ENCODE assay signal across 1 mouse cellular context in the genomic region with DNA sequence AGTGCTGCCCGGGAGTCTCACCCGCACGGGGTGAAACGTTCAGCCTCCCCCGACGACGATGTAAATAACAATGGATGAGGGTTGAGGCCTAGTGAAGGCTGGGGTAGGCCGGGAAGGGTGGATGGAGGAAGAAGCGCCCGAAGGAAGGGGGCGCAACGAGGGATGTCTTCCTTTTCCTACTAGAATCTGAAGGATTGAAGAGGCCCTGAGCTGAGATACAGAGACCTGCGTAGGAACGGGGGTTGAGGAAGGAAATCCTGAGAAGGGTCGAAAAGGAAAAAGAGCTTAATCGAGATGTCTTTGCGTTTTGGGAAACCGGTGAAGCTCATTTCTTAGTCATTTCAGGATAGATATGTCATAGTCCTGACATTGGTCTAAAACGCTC.
A peak's percentile ranks its signal among the peaks of the same experiment; 100 is the strongest.
TF ChIP-seq lines count a peak whose summit lies in the region.

No protein-coding gene starts in this region.

TF ChIP-seq in CH12.LX, 34 proteins besides CTCF, POLR2A, EP300 and RAD21 (continued from another document):
- TF ChIP-seq USF2 (conservative IDR thresholded peaks at IDR 0.05; ENCODE audit: low read depth, low read length) = no peak
- TF ChIP-seq ETS1 (conservative IDR thresholded peaks at IDR 0.05; ENCODE audit: low read depth, low read length) = no peak
- no peak for TF ChIP-seq ZMIZ1 (IDR thresholded peaks at IDR 0.05; ENCODE audit: low read depth, low read length)
- TF ChIP-seq GABPA (IDR thresholded peaks at IDR 0.05; ENCODE audit: insufficient replicate concordance, low read depth, low read length) = no peak
- 0 out of 2 replicates have a peak, but pooled peaks have one; percentile 32 for TF ChIP-seq MXI1 (IDR thresholded peaks at IDR 0.05; ENCODE audit: low read depth, low read length)
TF ChIP-seq in CH12.LX: peak in this region for 9.
